Mouse (Mus musculus): ENCODE data around the gene Kpna2.

Kpna2 gene

DNA sequence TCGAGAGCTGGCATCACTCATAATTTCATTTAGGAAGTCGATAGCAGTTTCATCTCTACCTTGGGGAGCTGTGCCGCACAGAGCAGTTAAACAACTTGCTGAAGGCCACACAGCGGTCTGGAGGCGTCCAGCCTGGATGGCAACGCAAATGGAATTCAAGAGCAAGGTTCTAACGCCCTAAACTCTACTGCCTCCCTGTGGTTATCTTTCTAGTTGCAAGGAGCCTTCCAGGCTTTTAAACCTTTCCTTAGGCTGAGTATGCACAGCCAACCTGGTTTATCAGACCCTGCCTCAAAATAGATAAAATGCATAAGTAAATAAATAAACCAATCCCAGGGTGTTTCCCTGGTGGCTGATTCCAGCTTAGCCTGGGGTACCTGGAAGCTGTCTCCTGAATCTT lies 18.9 kb downstream of the Kpna2 start:
- no peak for DNase-seq

DNA sequence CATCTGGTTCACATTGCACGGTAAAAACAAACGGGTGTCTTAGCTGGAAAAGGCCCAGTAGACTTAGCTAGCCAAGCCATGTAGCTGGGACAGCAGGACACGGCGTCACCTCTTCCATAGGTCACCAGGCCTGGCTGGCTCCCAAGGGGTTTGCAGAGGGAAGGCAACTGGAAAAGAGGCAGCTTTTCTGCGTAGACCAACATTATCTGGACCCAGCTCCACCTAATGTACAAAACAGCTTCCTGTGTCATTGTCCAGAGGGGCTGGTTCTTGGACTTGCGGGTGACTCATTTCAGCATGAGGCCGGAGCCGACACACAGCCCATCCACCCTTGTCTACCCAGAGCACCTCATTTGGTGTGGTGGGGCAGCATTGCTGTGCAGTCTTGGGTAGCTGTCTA lies 23.1 kb downstream of the Kpna2 start:
- DNase-seq = no peak

- no peak for DNase-seq
These were observed 23.7 kb downstream of the Kpna2 start for GRCm38 (mm10) chr11:106975419-106976177.

- DNase-seq = no peak
These were observed 24.9 kb downstream of the Kpna2 start for GRCm38 (mm10) chr11:106974440-106974839.

DNA sequence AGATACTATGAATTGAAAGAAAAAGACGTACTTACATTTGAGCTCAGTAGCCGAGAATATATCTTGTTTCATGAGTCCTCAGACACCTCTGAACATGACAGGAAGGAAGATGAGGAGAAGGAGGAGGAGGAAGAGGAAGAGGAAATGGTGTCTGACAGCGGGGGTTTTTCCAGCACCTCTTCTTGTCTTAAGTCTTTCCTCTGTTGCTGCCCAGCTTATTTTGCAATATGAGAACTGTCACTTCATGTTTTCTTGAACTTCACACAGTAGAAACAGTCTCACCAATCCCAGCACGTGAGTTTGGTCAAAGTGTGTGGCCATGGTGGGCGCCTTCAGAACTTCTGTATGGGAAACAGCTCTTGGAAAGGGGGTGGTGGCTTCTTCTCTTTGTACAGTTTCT lies 26.3 kb downstream of the Kpna2 start:
- DNase-seq = no peak

- DNase-seq = no peak
These were observed 29.5 kb downstream of the Kpna2 start for GRCm38 (mm10) chr11:106969798-106970197.

DNA sequence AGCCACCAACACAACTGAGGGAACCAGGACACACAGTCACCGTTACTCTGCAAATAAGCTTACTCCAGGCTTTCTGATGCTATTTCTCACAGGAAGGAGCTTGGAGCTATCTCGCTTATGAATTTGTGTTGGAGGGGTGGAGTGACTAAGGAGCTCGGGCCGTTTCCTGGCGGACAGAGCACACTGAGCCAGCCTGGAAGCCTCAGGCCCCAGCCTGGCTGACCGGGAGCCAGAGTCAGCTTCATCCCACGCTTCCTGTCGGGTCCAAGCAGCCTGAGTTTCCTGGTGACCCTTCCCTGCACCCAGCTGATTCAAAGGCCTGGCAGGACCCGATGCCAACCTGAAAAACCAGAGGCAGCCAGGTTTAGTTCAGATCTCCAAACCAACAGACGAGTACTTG lies 31.7 kb downstream of the Kpna2 start:
- DNase-seq = no peak

- DNase-seq = no peak
These were observed 33.5 kb downstream of the Kpna2 start for GRCm38 (mm10) chr11:106965881-106966280.

GRCm38 (mm10) chr11:106962310-106962709 lies 37.0 kb downstream of the Kpna2 start:
- no peak for DNase-seq

DNA sequence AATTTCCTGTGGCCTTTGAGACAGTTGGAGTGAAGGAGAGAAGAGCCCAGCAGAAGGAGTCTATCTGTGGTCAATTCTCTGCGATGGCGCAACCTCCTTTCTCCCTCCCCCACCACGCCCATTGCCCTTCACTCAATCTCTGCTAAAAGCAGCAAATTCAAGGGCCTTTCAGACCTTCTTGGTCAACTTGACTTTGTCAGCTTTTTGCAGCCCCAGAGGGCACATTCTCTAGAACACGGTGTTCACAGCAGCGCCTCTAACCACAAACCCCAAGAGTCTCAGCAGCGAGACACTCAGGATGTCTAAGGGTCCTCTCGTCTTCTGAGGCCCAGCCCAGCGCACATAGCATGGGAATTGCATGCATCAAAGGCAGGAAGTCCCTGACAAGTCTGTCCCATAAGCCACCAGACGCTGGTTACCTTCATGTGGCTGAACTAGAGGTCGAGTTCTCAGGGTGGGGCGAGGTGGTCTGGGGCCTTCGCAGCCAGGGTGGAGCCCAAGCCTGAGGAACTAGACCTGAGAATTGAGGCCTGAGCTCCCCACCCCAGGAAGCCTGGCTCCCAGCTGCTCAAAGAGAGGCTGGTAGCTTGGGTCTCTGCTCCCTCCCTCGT lies 37.8 kb downstream of the Kpna2 start:
- DNase-seq = peak; percentile 56 to 70

- DNase-seq = no peak
These were observed 40.2 kb downstream of the Kpna2 start for GRCm38 (mm10) chr11:106959121-106959520.

- no peak for DNase-seq
These were observed 40.8 kb downstream of the Kpna2 start for GRCm38 (mm10) chr11:106958407-106959071.

GRCm38 (mm10) chr11:106957271-106957980 lies 41.9 kb downstream of the Kpna2 start:
- DNase-seq = peak in 1 of 2 experiments; percentile 38

DNA sequence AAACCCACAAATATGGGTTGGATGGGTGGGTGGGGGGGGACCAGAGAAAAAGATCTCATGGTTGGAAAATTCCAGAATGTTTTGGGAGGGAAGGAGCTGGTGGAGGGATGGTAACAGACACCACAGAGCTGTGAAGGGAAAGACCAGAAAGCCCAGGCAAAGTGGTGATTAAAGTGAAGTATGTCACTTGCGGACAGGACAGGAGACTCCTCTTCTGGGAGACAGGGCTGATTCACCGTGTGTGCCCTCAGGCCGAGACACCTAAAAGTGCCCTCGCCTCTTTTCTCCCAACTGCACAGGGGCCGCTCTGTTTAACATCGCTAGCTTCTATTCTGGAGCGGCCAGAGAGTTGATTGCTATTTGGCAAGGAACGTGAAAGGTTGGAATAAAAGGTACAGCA lies 44.8 kb downstream of the Kpna2 start:
- no peak for DNase-seq

DNA sequence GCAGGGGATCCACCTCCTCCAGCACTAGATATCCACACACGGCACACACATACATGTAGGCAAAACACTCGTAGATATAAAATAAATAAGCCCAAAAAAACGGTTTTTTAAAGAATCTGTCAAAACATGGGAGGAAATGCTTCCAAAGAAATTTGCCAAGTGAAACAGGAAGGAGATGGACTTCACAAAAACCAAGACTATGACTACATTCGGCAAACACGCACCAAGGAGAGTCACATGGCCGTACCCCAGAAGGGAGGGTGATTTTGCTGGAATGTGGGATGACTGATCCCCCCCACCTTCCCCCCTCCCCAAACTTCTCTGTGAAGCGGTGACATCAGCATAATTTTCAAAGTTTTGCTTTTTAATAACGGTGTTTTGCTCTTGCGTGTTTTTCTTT lies 45.2 kb downstream of the Kpna2 start:
- no peak for DNase-seq

Data from spleen, adult 18-20 months (tissue).